Mouse (Mus musculus) limb, embryonic 14.5 days (tissue): ENCODE measurements at regions not wholly inside any gene's neighbourhood (a gene's known extent, or its start where the extent isn't known, plus 50 kb on each side); places are given as distances from the start of the nearest gene placed in this dataset.

Experiments
- ATAC-seq: fragments of 200-750 bp; cut with Nextera tagmentation; 2 replicates; pipeline ENCODE4 v1.8.0; 2017; ENCODE audit warnings: low read depth, moderate number of reproducible peaks, moderate TSS enrichment; ENCODE audit not compliant: low FRiP score
- DNase-seq: peaks from one replicate; pipeline ENCODE4 v3.0.0-alpha.2; 2015; ENCODE audit warnings: low spot score
- H3K27ac ChIP-seq: fragments of 300-500 bp; sonication (generic); replicated peaks from 2 replicates; pipeline ENCODE4 v1.5.1; 2014; ENCODE audit warnings: low read depth, mild to moderate bottlenecking, low read length, moderate library complexity, mixed read lengths
- H3K27me3 ChIP-seq: fragments of 300-500 bp; sonication (generic); 2 replicates; pipeline ENCODE4 v1.6.1; 2014; ENCODE audit warnings: low read length, mixed read lengths; ENCODE audit not compliant: control insufficient read depth, insufficient read depth
- H3K36me3 ChIP-seq: fragments of 300-500 bp; sonication (generic); 2 replicates; pipeline ENCODE4 v1.6.1; 2014; ENCODE audit warnings: mild to moderate bottlenecking, low read length, moderate library complexity, mixed read lengths; ENCODE audit not compliant: control insufficient read depth, insufficient read depth
- H3K4me1 ChIP-seq: fragments of 300-500 bp; sonication (generic); 2 replicates; pipeline ENCODE4 v1.6.1; 2014; ENCODE audit warnings: antibody characterized with exemption, low read length, mixed read lengths; ENCODE audit not compliant: control insufficient read depth, insufficient read depth
- H3K4me2 ChIP-seq: fragments of 300-500 bp; sonication (generic); replicated peaks from 2 replicates; pipeline ENCODE4 v1.6.1; 2014; ENCODE audit warnings: low read depth, mild to moderate bottlenecking, low read length, moderate library complexity; ENCODE audit not compliant: severe bottlenecking
- H3K4me3 ChIP-seq: fragments of 300-500 bp; sonication (generic); replicated peaks from 2 replicates; pipeline ENCODE4 v1.5.1; 2014; ENCODE audit warnings: low read length
- H3K9ac ChIP-seq: fragments of 300-500 bp; sonication (generic); 2 replicates; pipeline ENCODE4 v1.6.1; 2014; ENCODE audit warnings: mild to moderate bottlenecking, low read depth, low read length, moderate library complexity; ENCODE audit not compliant: severe bottlenecking
- H3K9me3 ChIP-seq: fragments of 300-500 bp; sonication (generic); 2 replicates; pipeline ENCODE4 v1.6.1; 2016; ENCODE audit warnings: low read length; ENCODE audit not compliant: control insufficient read depth
- POLR2A ChIP-seq: fragments of 200-500 bp; IDR thresholded peaks from 2 replicates; pipeline ENCODE4 v1.8.0; 2012; ENCODE audit warnings: inconsistent platforms, mild to moderate bottlenecking, moderate library complexity, borderline replicate concordance; ENCODE audit not compliant: insufficient read depth, insufficient read length; ENCODE audit errors: extremely low read depth
- WGBS: fragments of 180-500 bp; shearing (Covaris S2); extraction: QIAGEN DNeasy Blood & Tissue Kit; methylation state at CpG from one replicate; pipeline ENCODE4 v1.1.7; 2014; 5-methylcytosine and 5-hydroxymethylcytosine counted together

DNA sequence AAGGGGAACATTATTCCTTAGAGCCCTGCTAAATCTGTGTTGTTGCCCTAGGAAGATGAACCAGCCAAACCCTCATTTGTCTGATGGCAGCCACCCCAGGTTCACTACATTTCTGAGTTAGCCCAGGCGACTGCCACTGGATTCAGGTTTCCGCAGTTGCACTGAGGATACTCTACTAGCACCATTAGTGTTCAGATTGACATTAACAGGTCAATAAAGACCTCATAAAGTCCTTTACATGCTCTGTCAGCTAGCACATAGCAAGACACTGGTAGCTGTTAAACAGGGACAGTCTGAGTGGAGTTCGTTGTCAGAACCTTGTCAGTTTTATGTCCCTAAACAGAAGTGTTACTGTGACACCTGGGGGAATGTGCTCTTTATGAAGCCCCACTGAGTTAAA is 345.1 kb downstream of the Stim2 start:
- Histone ChIP-seq H3K36me3 (no peaks in the 10 kb centered on the region), H3K4me1 (peaks cover 8% of the 10 kb centered on the region; the same call in 1 of the 2 replicates), H3K4me2 (no peak overlapping the region), H3K4me3 (no peak overlapping the region), H3K27me3 (no peaks in the 10 kb centered on the region), H3K27ac (no peak overlapping the region), H3K9ac (no peak overlapping the region), H3K9me3 (no peaks in the 10 kb centered on the region)
- peak; percentile 57; the same call in 1 of the 2 replicates for ATAC-seq
- WGBS = 18% methylated on average over 3 of the region's 3 CpGs
- DNase-seq = no peak
- no peak for TF ChIP-seq POLR2A

DNA sequence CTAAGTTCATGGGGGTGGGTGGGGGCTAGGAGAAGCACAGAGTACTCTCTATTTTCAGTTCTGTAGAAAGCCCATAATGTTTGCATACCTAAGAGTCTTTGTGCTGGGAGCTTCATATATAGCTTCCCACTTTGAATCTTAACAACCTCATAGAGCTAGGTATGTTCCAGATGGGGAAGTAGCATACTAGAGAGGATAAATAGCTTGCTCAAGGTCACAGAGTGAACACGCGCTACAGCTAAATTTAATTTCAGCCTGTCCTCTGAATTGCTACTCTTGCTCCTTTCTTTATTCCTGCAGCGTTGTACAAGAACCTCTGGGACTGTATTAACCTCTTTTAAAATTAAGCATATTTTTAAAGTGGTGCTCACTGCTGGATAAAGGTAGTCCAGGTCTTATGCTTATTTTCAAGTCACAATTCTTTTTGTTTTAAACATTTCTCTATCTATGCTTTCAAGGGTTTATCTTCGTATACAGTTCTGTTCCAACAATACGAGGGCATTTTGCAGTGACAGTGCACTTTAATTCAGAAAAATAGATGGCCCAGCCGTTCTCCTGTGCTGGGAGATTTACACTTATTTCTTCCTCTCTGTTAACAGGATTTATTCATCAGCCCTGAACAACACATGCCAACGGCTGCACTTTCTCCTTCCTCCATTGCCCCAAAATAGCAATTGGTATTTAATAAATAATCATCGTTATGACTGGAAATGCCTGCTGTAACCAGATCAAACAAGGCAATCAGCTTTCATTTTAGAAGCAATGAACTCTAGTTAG is 350.7 kb downstream of the Stim2 start:
- ATAC-seq (no peak), DNase-seq (no peak)
- no peak overlapping the region for H3K9ac ChIP-seq
- no peaks in the 10 kb centered on the region for H3K9me3 ChIP-seq
- no peak overlapping the region for H3K4me3 ChIP-seq
- H3K36me3 ChIP-seq = no peaks in the 10 kb centered on the region
- no peaks in the 10 kb centered on the region for H3K4me1 ChIP-seq
- H3K27ac ChIP-seq = no peak overlapping the region
- no peak for TF ChIP-seq POLR2A
- WGBS = 60% methylated on average over 8 of the region's 8 CpGs
- no peak overlapping the region for H3K4me2 ChIP-seq
- no peaks in the 10 kb centered on the region for H3K27me3 ChIP-seq

DNA sequence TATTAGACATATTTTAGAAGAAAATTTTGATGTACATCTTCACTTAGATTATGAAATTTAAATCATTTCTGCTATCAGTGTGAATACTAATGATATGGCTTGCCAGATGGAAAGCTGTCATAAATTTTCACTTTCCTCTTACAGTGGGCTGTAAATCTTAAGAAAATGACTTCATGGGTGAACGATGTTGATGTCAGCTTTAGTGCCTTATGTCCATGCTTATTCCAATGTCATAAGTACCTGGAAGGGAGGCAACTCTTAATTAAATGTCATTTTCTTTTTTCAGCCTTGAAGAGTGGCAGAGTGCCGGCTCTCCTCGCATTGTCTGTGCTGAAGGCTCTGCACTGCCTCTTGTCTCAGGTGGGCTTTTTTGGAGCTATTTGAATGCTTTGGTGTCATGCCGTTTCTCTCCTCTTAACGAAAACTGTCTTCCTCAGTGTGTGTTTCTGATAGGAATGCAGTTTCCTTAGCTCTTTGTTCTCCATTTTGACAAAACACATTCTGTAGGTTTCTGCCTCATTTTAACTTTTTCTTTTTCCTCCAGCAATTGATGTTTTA is 351.6 kb downstream of the Stim2 start:
- Histone ChIP-seq H3K27ac (no peak overlapping the region), H3K36me3 (no peaks in the 10 kb centered on the region), H3K4me2 (no peak overlapping the region), H3K9me3 (no peaks in the 10 kb centered on the region), H3K4me3 (no peak overlapping the region), H3K4me1 (no peaks in the 10 kb centered on the region), H3K27me3 (no peaks in the 10 kb centered on the region), H3K9ac (no peak overlapping the region)
- 60% methylated on average over 5 of the region's 5 CpGs for WGBS
- no peak for TF ChIP-seq POLR2A
- DNase-seq (no peak), ATAC-seq (no peak)

DNA sequence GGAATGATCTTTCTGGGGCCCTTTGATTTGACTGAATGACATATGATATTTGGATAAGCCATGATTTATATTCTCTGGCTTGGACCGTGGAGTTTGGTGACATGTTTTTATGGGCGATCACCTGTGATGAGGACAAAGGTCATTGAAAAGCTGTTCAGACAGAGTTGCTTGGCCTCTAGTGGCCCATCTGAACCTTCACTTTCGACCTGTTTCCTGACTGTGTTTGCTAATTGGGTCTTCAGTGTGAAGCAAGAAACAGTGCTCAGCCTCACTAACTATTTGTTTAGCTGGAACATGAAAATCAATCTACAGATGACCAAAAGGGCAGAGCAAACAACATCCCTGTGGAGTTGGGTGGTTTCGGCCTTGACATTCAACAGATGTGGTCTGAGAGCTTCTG is 357.8 kb downstream of the Stim2 start:
- no peak for TF ChIP-seq POLR2A
- H3K4me1 ChIP-seq = no peaks in the 10 kb centered on the region
- H3K27me3 ChIP-seq = no peaks in the 10 kb centered on the region
- H3K9me3 ChIP-seq = no peaks in the 10 kb centered on the region
- 49% methylated on average over 4 of the region's 4 CpGs for WGBS
- H3K36me3 ChIP-seq = no peaks in the 10 kb centered on the region
- no peak for DNase-seq
- no peak overlapping the region for H3K9ac ChIP-seq
- ATAC-seq = no peak
- no peak overlapping the region for H3K4me2 ChIP-seq
- no peak overlapping the region for H3K27ac ChIP-seq
- no peak overlapping the region for H3K4me3 ChIP-seq

DNA sequence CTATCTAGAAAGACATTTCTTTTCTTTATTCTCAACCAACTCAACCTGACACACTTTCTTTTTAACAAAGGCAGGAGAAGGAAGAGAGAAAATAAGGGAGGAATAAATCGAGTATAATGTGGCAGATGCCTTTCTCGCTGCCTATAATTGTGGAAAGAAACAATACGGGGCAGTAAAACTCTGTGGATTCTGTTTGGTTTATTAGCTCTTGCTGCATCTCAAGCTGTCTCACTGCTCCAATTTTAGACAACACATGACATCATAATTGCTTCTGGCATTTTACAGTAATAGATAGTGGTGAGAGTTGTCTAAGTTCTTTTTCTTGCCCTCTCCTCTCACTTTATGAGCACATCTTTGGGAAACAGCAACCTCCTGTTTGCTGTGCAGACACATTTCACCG is 359.2 kb downstream of the Stim2 start:
- Histone ChIP-seq H3K4me1 (no peaks in the 10 kb centered on the region), H3K27me3 (no peaks in the 10 kb centered on the region), H3K4me3 (no peak overlapping the region), H3K9ac (no peak overlapping the region), H3K4me2 (no peak overlapping the region), H3K9me3 (no peaks in the 10 kb centered on the region), H3K27ac (no peak overlapping the region), H3K36me3 (no peaks in the 10 kb centered on the region)
- ATAC-seq (no peak), DNase-seq (no peak)
- no peak for TF ChIP-seq POLR2A
- WGBS = 52% methylated on average over 4 of the region's 4 CpGs
